Mouse (Mus musculus) brain, embryonic 14.5 days (tissue): ENCODE data around the gene Crb3.

ENCODE experiments used
- CTCF ChIP-seq: fragments of 200-500 bp; IDR thresholded peaks from 2 replicates; pipeline ENCODE4 v1.5.1; 2012; ENCODE audit warnings: inconsistent platforms, mild to moderate bottlenecking, moderate library complexity, borderline replicate concordance; ENCODE audit not compliant: insufficient read depth, insufficient read length; ENCODE audit errors: extremely low read depth
- POLR2A ChIP-seq: fragments of 200-500 bp; IDR thresholded peaks from 2 replicates; pipeline ENCODE4 v1.6.1; 2012; ENCODE audit warnings: mild to moderate bottlenecking, inconsistent platforms, borderline replicate concordance; ENCODE audit not compliant: poor library complexity, insufficient read depth, insufficient read length, severe bottlenecking; ENCODE audit errors: extremely low read depth

- TF ChIP-seq POLR2A: no peak
- no peak for TF ChIP-seq CTCF
These were observed 35.3 kb downstream of the Crb3 start for GRCm38 (mm10) chr17:57094222-57094621.
